Mouse (Mus musculus): ENCODE measurements around the gene Crmp1. TPM values are rescaled to one million over a fixed set of nuclear protein-coding genes. Genes with fewer than 3 reads are reported as not detected.
A peak's percentile ranks its signal among the peaks of the same experiment; 100 is the strongest.

The Crmp1 gene
- polyA plus RNA-seq, 1 experiment from 2014 or later = 2.4 TPM

GRCm38 (mm10) chr5:37337696-37338095 is 96.0 kb downstream of the Crmp1 start:
- Histone ChIP-seq H3K4me1 (replicated peaks) (peaks cover 21% of the 10 kb centered on the region), H3K36me3 (no peaks in the 10 kb centered on the region), H3K4me2 (peak overlapping the region; percentile 73), H3K9ac (peak overlapping the region; percentile 55; the same call in 1 of the 2 replicates), H3K27ac (no peak overlapping the region), H3K27me3 (peaks cover 32% of the 10 kb centered on the region), H3K4me3 (replicated peaks) (peak overlapping the region; percentile 61), H3K9me3 (replicated peaks) (no peaks in the 10 kb centered on the region)
- ATAC-seq (ENCODE audit: low read depth) = no peak
- no peak for DNase-seq
- 55% methylated on average over 3 of the region's 3 CpGs for WGBS (ENCODE audit: insufficient replicate concordance)

- Histone ChIP-seq H3K27ac (no peak within 1 kb of the TSS; the same call in 1 of the 2 replicates), H3K27me3 (peaks cover 32% of the 10 kb centered on the region), H3K4me3 (replicated peaks) (peak within 1 kb of the TSS; percentile 61), H3K9ac (peak within 1 kb of the TSS; percentile 55), H3K4me1 (replicated peaks) (peaks cover 21% of the 10 kb centered on the region), H3K36me3 (no peaks in the 10 kb centered on the region), H3K9me3 (replicated peaks) (no peaks in the 10 kb centered on the region), H3K4me2 (peak within 1 kb of the TSS; percentile 73)
- ATAC-seq (ENCODE audit: low read depth) (peak; percentile 53; the same call in 1 of the 2 replicates), DNase-seq (peak; percentile 15)
- WGBS (ENCODE audit: insufficient replicate concordance) = under 1% methylated on average over 27 of the region's 27 CpGs
Observed at GRCm38 (mm10) chr5:37338288-37338687, 96.5 kb downstream of the Crmp1 start, which contains the start of gene Evc2. Evc2 (plus strand) TSS chr5:37338499.

Other genes with a start within 250 kb of the Crmp1 start
- not detected in 2 replicates for gene Gm1043, start 156.6 kb upstream of the Crmp1 start, polyA plus RNA-seq (2015; fragmentation: Nextera tagmentation; extraction: Ambion mirVana)
- gene Evc, start 95.0 kb downstream of the Crmp1 start, polyA plus RNA-seq (2015; fragmentation: Nextera tagmentation; extraction: Ambion mirVana) = 1.9 and 2.2 TPM in 2 replicates
- 1.9 and 2.9 TPM in 2 replicates for gene Evc2, start 96.6 kb downstream of the Crmp1 start, polyA plus RNA-seq (2015; fragmentation: Nextera tagmentation; extraction: Ambion mirVana)

Measured in liver, embryonic 13.5 days (tissue).